Mouse (Mus musculus) erythroblast, embryonic 14.5 days (primary cell): Measurements from ENCODE around the gene Tsc2.

Experiments used
- GATA1 ChIP-seq: IDR thresholded peaks from 2 replicates; pipeline ENCODE4 v1.6.1; 2012; ENCODE audit warnings: low read length, inconsistent platforms, mixed read lengths
- TAL1 ChIP-seq: IDR thresholded peaks from 3 replicates; pipeline ENCODE4 v1.6.1; 2012; ENCODE audit warnings: low read length, inconsistent platforms, mixed read lengths

DNA sequence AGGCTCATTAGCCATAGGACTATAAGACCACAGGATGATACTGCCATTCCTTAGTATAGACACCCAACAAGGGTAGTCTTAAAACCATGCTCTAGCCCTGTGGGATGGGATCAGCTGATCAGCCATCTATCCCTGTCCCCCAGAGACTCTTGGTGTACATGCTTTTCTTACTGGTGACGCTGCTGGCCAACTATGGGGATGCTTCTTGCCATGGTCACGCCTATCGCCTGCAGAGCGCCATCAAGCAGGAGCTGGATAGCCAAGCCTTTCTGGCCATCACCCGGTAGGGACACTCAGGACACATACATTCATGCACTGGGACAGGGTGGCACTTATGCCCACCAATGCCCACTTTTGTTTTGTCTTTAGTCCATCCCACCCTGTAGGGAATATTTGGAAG, 40.7 kb downstream of the Tsc2 start:
- TF ChIP-seq GATA1 (no peak), TAL1 (no peak)
